Mouse (Mus musculus): ENCODE measurements around the gene Cnn3.
A peak's percentile ranks its signal among the peaks of the same experiment; 100 is the strongest.

Cnn3 gene

GRCm38 (mm10) chr3:121426621-121427519 lies 573 bp downstream of the Cnn3 start:
- Histone ChIP-seq H3K27me3 (ENCODE audit: insufficient read depth, low read length) (no peaks in the 10 kb centered on the region), H3K9me3 (ENCODE audit: low read length) (no peaks in the 10 kb centered on the region), H3K36me3 (ENCODE audit: insufficient read depth, low read length) (peaks cover 4% of the 10 kb centered on the region), H3K4me3 (replicated peaks; ENCODE audit: low read length) (peak overlapping the region; percentile 98), H3K4me1 (replicated peaks; ENCODE audit: low read depth, low read length) (peaks cover 66% of the 10 kb centered on the region)
- TF ChIP-seq CTCF (conservative IDR thresholded peaks at IDR 0.05; ENCODE audit: low read length) (no peak), NANOG (IDR thresholded peaks at IDR 0.05; ENCODE audit: borderline replicate concordance, low read length) (no peak), POU5F1 (IDR thresholded peaks at IDR 0.05; ENCODE audit: borderline replicate concordance, low read length) (no peak)

DNA sequence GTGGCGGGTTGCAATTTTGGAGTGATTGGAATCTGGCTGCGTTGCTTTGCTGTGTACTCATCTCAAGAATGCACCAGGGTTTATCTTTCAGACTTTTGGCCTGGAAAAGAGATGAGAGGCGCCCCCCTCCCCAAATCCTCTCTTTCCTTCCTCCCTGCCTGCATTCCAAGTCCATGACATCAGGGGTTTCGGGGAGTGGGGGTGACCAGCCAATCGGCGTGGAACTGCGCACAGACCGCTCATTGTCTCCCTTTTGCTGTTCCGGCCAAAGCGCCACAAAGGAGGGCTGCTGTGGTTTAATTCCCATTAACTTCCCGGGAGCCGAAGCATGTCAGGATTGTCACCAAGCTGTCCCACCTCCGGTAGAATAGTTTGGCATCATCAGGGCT lies 1.2 kb downstream of the Cnn3 start:
- Histone ChIP-seq H3K27me3 (ENCODE audit: insufficient read depth, low read length) (no peaks in the 10 kb centered on the region), H3K9me3 (ENCODE audit: low read length) (no peaks in the 10 kb centered on the region), H3K4me3 (replicated peaks; ENCODE audit: low read length) (peak overlapping the region; percentile 98), H3K36me3 (ENCODE audit: insufficient read depth, low read length) (peaks cover 10% of the 10 kb centered on the region), H3K4me1 (replicated peaks; ENCODE audit: low read depth, low read length) (peaks cover 66% of the 10 kb centered on the region)
- no peak for TF ChIP-seq NANOG (IDR thresholded peaks at IDR 0.05; ENCODE audit: borderline replicate concordance, low read length)
- no peak for TF ChIP-seq POU5F1 (IDR thresholded peaks at IDR 0.05; ENCODE audit: borderline replicate concordance, low read length)
- no peak for TF ChIP-seq CTCF (conservative IDR thresholded peaks at IDR 0.05; ENCODE audit: low read length)

DNA sequence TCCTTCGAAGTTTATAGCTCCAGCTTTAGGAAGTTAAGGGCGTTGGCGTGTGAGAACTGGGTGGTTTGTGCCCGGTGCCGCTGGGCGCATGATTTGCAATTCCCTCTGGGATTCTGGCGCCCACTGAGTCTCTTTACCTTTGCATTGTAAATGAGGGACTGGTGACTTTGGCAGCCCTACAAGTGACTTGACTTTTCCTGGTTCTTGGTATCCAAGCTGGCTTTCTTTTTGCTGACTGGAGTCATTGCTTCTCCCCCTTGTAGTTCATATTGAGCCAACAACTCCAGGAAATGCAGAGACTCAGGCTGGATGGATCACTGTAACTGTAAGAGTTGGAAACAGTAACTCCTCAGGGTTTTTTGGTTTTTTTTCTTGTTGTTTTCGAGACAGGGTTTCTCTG lies 1.9 kb downstream of the Cnn3 start:
- Histone ChIP-seq H3K27me3 (ENCODE audit: insufficient read depth, low read length) (no peaks in the 10 kb centered on the region), H3K4me3 (replicated peaks; ENCODE audit: low read length) (peak overlapping the region; percentile 98), H3K4me1 (replicated peaks; ENCODE audit: low read depth, low read length) (peaks cover 70% of the 10 kb centered on the region), H3K9me3 (ENCODE audit: low read length) (no peaks in the 10 kb centered on the region), H3K36me3 (ENCODE audit: insufficient read depth, low read length) (peaks cover 15% of the 10 kb centered on the region)
- no peak for TF ChIP-seq CTCF (conservative IDR thresholded peaks at IDR 0.05; ENCODE audit: low read length)
- TF ChIP-seq POU5F1 (IDR thresholded peaks at IDR 0.05; ENCODE audit: borderline replicate concordance, low read length) = no peak
- TF ChIP-seq NANOG (IDR thresholded peaks at IDR 0.05; ENCODE audit: borderline replicate concordance, low read length) = no peak

GRCm38 (mm10) chr3:121428696-121429259 lies 2.5 kb downstream of the Cnn3 start:
- H3K36me3 ChIP-seq (ENCODE audit: insufficient read depth, low read length) = peaks cover 20% of the 10 kb centered on the region
- H3K9me3 ChIP-seq (ENCODE audit: low read length) = no peaks in the 10 kb centered on the region
- H3K4me1 ChIP-seq (replicated peaks; ENCODE audit: low read depth, low read length) = peaks cover 76% of the 10 kb centered on the region

DNA sequence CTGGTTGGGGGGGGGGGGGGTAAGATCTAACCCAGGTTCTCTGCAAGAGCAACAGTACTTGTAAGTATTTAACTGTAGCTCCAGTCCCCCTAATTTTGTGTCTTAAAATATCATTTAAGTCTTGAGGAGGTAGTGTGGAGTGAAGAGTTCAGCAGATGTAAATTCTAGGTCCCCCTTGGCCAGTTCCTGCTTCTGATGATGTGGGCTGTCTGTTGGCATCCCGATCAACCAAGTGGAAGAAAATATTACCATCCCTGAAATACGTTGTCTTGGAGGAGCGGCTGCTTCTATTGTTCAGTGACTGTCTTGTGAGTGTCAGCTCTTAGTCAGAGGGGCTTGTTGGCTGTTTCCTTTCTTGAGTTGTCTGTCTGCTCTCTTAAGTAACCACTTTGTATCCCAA lies 3.2 kb downstream of the Cnn3 start:
- Histone ChIP-seq H3K9me3 (ENCODE audit: low read length) (no peaks in the 10 kb centered on the region), H3K4me1 (replicated peaks; ENCODE audit: low read depth, low read length) (peaks cover 79% of the 10 kb centered on the region), H3K4me3 (replicated peaks; ENCODE audit: low read length) (peak overlapping the region; percentile 98), H3K36me3 (ENCODE audit: insufficient read depth, low read length) (peaks cover 25% of the 10 kb centered on the region), H3K27me3 (ENCODE audit: insufficient read depth, low read length) (no peaks in the 10 kb centered on the region)
- no peak for TF ChIP-seq POU5F1 (IDR thresholded peaks at IDR 0.05; ENCODE audit: borderline replicate concordance, low read length)
- no peak for TF ChIP-seq CTCF (conservative IDR thresholded peaks at IDR 0.05; ENCODE audit: low read length)
- no peak for TF ChIP-seq NANOG (IDR thresholded peaks at IDR 0.05; ENCODE audit: borderline replicate concordance, low read length)

More at GRCm38 (mm10) chr3:121428696-121429259, 2.5 kb downstream of the Cnn3 start:
- Histone ChIP-seq H3K27me3 (ENCODE audit: insufficient read depth, low read length) (no peaks in the 10 kb centered on the region), H3K4me3 (replicated peaks; ENCODE audit: low read length) (peak overlapping the region; percentile 98)
- TF ChIP-seq POU5F1 (IDR thresholded peaks at IDR 0.05; ENCODE audit: borderline replicate concordance, low read length) (no peak), NANOG (IDR thresholded peaks at IDR 0.05; ENCODE audit: borderline replicate concordance, low read length) (no peak)

- no peaks in the 10 kb centered on the region for H3K9me3 ChIP-seq (ENCODE audit: low read length)
- H3K4me3 ChIP-seq (replicated peaks; ENCODE audit: low read length) = peak overlapping the region; percentile 98
- peaks cover 79% of the 10 kb centered on the region for H3K4me1 ChIP-seq (replicated peaks; ENCODE audit: low read depth, low read length)
- H3K36me3 ChIP-seq (ENCODE audit: insufficient read depth, low read length) = peaks cover 33% of the 10 kb centered on the region
- no peaks in the 10 kb centered on the region for H3K27me3 ChIP-seq (ENCODE audit: insufficient read depth, low read length)
- TF ChIP-seq NANOG (IDR thresholded peaks at IDR 0.05; ENCODE audit: borderline replicate concordance, low read length) = peak; percentile 58; the same call in 1 of the 2 replicates
- TF ChIP-seq POU5F1 (IDR thresholded peaks at IDR 0.05; ENCODE audit: borderline replicate concordance, low read length) = no peak
Measured at GRCm38 (mm10) chr3:121430289-121430936, 4.1 kb downstream of the Cnn3 start.

GRCm38 (mm10) chr3:121433359-121433758 lies 7.1 kb downstream of the Cnn3 start:
- no peaks in the 10 kb centered on the region for H3K9me3 ChIP-seq (ENCODE audit: low read length)
- TF ChIP-seq NANOG (IDR thresholded peaks at IDR 0.05; ENCODE audit: borderline replicate concordance, low read length) (no peak), CTCF (conservative IDR thresholded peaks at IDR 0.05; ENCODE audit: low read length) (no peak), POU5F1 (IDR thresholded peaks at IDR 0.05; ENCODE audit: borderline replicate concordance, low read length) (no peak)
- peaks cover 61% of the 10 kb centered on the region for H3K36me3 ChIP-seq (ENCODE audit: insufficient read depth, low read length)
- peak overlapping the region; percentile 48 for H3K4me3 ChIP-seq (replicated peaks; ENCODE audit: low read length)
- H3K4me1 ChIP-seq (replicated peaks; ENCODE audit: low read depth, low read length) = peaks cover 98% of the 10 kb centered on the region
- H3K27me3 ChIP-seq (ENCODE audit: insufficient read depth, low read length) = no peaks in the 10 kb centered on the region

DNA sequence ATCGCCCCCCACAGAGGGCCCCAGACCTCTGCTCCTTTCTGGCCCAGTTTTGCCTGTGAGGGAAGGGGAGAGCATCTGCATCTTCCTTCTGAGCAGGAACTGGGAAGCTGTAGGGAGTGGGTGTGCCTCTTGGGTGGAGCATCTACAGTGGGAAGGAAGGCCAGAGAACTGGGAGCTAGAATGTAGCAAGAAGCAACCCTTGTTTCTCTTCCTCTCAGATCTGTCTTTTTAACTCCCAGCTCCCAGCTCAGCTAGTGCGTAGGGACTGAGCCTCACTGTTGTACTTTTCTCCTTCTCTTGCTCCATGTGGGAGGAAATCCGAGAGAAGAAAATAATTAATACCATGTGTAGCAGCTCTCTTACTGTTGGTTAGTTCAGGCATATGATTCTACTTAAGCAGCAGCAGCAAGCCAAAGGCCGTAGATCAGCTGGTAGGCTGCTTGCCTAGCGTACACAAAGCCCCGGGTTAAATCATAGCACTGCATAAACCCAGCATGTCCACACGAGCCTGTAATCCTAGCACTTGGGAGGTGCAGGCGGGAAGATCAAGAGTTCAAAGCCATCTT lies 7.8 kb downstream of the Cnn3 start:
- Histone ChIP-seq H3K4me1 (replicated peaks; ENCODE audit: low read depth, low read length) (peaks cover 99% of the 10 kb centered on the region), H3K27me3 (ENCODE audit: insufficient read depth, low read length) (no peaks in the 10 kb centered on the region), H3K9me3 (ENCODE audit: low read length) (no peaks in the 10 kb centered on the region), H3K4me3 (replicated peaks; ENCODE audit: low read length) (peak overlapping the region; percentile 48), H3K36me3 (ENCODE audit: insufficient read depth, low read length) (peaks cover 68% of the 10 kb centered on the region)
- TF ChIP-seq POU5F1 (IDR thresholded peaks at IDR 0.05; ENCODE audit: borderline replicate concordance, low read length) (no peak), CTCF (conservative IDR thresholded peaks at IDR 0.05; ENCODE audit: low read length) (no peak), NANOG (IDR thresholded peaks at IDR 0.05; ENCODE audit: borderline replicate concordance, low read length) (no peak)
